Mouse (Mus musculus) ES-E14 (cell line): ENCODE measurements around the gene Sulf2. TPM values are rescaled to one million over a fixed set of nuclear protein-coding genes. Genes with fewer than 3 reads are reported as not detected.

Experiments used
- DNase-seq: peaks from one replicate; pipeline ENCODE4 v3.0.0-alpha.2; 2013; ENCODE audit warnings: low read depth, low spot score
- H3K27ac ChIP-seq: 2 replicates; pipeline ENCODE4 v1.5.1; 2012; ENCODE audit warnings: low read depth, mild to moderate bottlenecking, low read length, moderate library complexity, mixed read lengths; ENCODE audit not compliant: poor library complexity, insufficient read depth, severe bottlenecking
- H3K36me3 ChIP-seq: 2 replicates; pipeline ENCODE4 v1.6.1; 2012; ENCODE audit warnings: mild to moderate bottlenecking, low read length, moderate library complexity, mixed read lengths; ENCODE audit not compliant: control insufficient read depth, poor library complexity, insufficient read depth, severe bottlenecking
- H3K4me1 ChIP-seq, 2 experiments: fragments of 150-350 bp in 1 of 2; sonication (generic) in 1 of 2; 2 replicates each; pipeline ENCODE4 v1.6.1; 2012; ENCODE audit warnings: low read length in 2 of 2, mild to moderate bottlenecking in 1 of 2, mixed read lengths in 1 of 2; ENCODE audit not compliant: control insufficient read depth in 2 of 2, insufficient read depth in 2 of 2, poor library complexity in 1 of 2
- H3K4me3 ChIP-seq, 2 experiments: fragments of 150-350 bp in 1 of 2; sonication (generic) in 1 of 2; 2 replicates each; pipeline ENCODE4 v1.5.1; 2012; ENCODE audit warnings: low read length in 2 of 2, low read depth in 1 of 2, mild to moderate bottlenecking in 1 of 2, mixed read lengths in 1 of 2; ENCODE audit not compliant: insufficient read depth in 1 of 2, poor library complexity in 1 of 2, severe bottlenecking in 1 of 2
- H3K9ac ChIP-seq: 2 replicates; pipeline ENCODE4 v1.6.1; 2012; ENCODE audit warnings: low read depth, mild to moderate bottlenecking, low read length, mixed read lengths; ENCODE audit not compliant: poor library complexity, insufficient read depth, severe bottlenecking
- H3K9me3 ChIP-seq: fragments of 150-350 bp; sonication (generic); 2 replicates; pipeline ENCODE4 v1.6.1; 2012; ENCODE audit warnings: low read depth, mild to moderate bottlenecking, low read length; ENCODE audit not compliant: control insufficient read depth, insufficient read depth
- CHD2 ChIP-seq: IDR thresholded peaks from 2 replicates; pipeline ENCODE4 v1.6.1; 2014; ENCODE audit warnings: mild to moderate bottlenecking, low read depth, low read length, inconsistent platforms
- HCFC1 ChIP-seq: IDR thresholded peaks from 2 replicates; pipeline ENCODE4 v1.6.1; 2012; ENCODE audit warnings: low read length, inconsistent platforms, borderline replicate concordance; ENCODE audit not compliant: insufficient read depth
- MAFK ChIP-seq: IDR thresholded peaks from 2 replicates; pipeline ENCODE4 v1.6.1; 2014; ENCODE audit warnings: mild to moderate bottlenecking, low read depth, low read length, inconsistent platforms; ENCODE audit not compliant: insufficient read depth
- ZC3H11A ChIP-seq: IDR thresholded peaks from 2 replicates; pipeline ENCODE4 v1.6.1; 2012; ENCODE audit warnings: low read depth, mild to moderate bottlenecking, inconsistent platforms, low read length, borderline replicate concordance
- ZNF384 ChIP-seq: IDR thresholded peaks from 2 replicates; pipeline ENCODE4 v1.6.1; 2012; ENCODE audit warnings: low read depth, low read length, inconsistent platforms
- in situ Hi-C, 2 experiments: fragments of 600-800 bp; cut with MboI; formaldehyde crosslinking; loops; one replicate each; pipeline ENCODE4 v1.15.1; 2025; ENCODE audit warnings: low sequenced_read_pairs in 2 of 2, inconsistent platforms in 1 of 2; ENCODE audit not compliant: unreplicated experiment in 2 of 2
- total RNA-seq: library from RNA; depleted of rRNA; stranded (reverse); fragments of 300-350 nt; gene quantifications from 2 replicates; pipeline ENCODE4 v1.2.3, GENCODE M21; 2012

Sulf2 gene
- total RNA-seq, 1 experiment, result 102 TPM

DNA sequence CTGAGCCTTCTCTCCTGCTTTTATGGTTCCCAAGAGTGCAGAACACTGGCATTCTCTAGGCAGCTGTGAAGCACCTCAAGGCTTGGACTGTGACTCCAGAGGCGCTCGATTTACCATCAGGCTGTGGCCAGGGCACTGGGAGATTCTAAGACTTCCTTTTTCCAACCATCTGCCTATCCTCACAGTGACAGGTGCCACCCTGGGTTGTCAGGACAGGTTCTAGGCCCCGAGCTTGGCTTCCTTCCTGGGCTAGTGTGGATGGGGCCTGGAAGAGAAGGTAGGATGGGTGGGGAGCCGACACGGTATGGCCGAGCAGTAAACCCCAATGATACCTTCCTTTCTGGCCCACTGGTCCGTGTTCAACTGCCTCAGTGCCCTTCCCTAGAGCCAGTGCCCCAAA is 9.0 kb downstream of the Sulf2 start:
- peaks cover 22 to 70% of the 10 kb centered on the region in 2 experiments for H3K4me1 ChIP-seq
- H3K9ac ChIP-seq, result no peak overlapping the region
- in situ Hi-C loops, result no loop called here
- no peak overlapping the region for H3K4me3 ChIP-seq
- no peak for TF ChIP-seq ZNF384
- TF ChIP-seq ZC3H11A, result no peak
- no peak for TF ChIP-seq HCFC1
- no peak for TF ChIP-seq CHD2
- no peak for TF ChIP-seq MAFK
- no peak overlapping the region for H3K27ac ChIP-seq
- DNase-seq, result no peak
- no peaks in the 10 kb centered on the region for H3K9me3 ChIP-seq
- H3K36me3 ChIP-seq, result peaks cover 12% of the 10 kb centered on the region

DNA sequence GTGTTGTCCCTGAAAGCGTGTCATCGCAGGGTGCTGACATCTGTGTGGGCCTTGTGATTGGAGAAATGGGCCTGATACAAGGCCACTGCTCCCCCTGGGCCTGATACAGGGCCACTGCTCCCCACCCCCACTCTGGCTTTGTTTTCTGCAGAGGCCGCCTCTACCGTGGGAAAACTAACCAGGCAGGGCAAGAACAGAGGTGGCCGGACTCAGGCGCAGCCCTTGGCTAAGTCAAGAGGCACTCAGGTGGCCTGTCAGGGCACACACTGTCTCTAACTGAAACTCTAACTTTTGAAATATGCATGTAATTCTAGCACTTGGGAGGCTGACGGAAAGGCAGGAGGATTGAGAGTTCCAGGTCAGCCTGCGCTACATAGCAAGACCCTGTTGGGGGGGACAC is 10.4 kb downstream of the Sulf2 start:
- H3K9ac ChIP-seq, result no peak overlapping the region

DNA sequence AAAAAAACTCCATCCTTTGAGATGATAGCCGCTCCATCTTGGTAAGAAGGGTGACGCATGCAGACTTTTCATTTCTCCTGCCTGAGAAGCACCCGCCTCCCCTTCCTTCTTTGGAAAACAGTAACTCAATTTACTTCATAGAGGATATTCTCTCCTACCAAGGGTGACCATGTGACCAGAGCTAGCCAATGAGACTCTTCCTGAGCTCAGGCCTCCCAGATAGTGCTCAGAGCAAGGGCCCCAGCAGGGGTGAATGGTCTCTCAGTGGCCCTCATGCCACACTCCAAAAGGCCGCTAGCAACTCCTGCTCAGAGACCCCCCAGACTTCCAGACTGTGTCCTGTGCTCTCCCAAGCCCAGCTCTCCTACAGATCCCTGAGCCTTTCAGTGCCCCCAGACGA is 11.6 kb downstream of the Sulf2 start:
- Histone ChIP-seq H3K9ac (peak overlapping the region; percentile 9; the same call in 1 of the 2 replicates), H3K9me3 (no peaks in the 10 kb centered on the region), H3K36me3 (peaks cover 10% of the 10 kb centered on the region; the same call in 1 of the 2 replicates), H3K4me1 (peaks cover 30 to 71% of the 10 kb centered on the region in 2 experiments), H3K4me3 (peak overlapping the region; percentile 24 to 29; a peak in 3 of 4 replicates), H3K27ac (peak overlapping the region; percentile 20; the same call in 1 of the 2 replicates)
- no peak for DNase-seq
- TF ChIP-seq ZNF384, result no peak
- TF ChIP-seq CHD2, result no peak
- TF ChIP-seq HCFC1, result no peak
- no peak for TF ChIP-seq MAFK
- no peak for TF ChIP-seq ZC3H11A
- in situ Hi-C loops, result no loop called here

More for the DNA sequence above, 10.4 kb downstream of the Sulf2 start:
- H3K4me1 ChIP-seq, result peaks cover 27 to 72% of the 10 kb centered on the region in 2 experiments
- DNase-seq, result no peak
- H3K36me3 ChIP-seq, result peaks cover 4% of the 10 kb centered on the region; the same call in 1 of the 2 replicates
- no peak overlapping the region for H3K27ac ChIP-seq
- no peaks in the 10 kb centered on the region for H3K9me3 ChIP-seq
- in situ Hi-C loops, result no loop called here
- no peak for TF ChIP-seq MAFK
- no peak for TF ChIP-seq CHD2
- no peak for TF ChIP-seq ZNF384
- no peak for TF ChIP-seq ZC3H11A
- TF ChIP-seq HCFC1, result no peak
- no peak overlapping the region for H3K4me3 ChIP-seq

DNA sequence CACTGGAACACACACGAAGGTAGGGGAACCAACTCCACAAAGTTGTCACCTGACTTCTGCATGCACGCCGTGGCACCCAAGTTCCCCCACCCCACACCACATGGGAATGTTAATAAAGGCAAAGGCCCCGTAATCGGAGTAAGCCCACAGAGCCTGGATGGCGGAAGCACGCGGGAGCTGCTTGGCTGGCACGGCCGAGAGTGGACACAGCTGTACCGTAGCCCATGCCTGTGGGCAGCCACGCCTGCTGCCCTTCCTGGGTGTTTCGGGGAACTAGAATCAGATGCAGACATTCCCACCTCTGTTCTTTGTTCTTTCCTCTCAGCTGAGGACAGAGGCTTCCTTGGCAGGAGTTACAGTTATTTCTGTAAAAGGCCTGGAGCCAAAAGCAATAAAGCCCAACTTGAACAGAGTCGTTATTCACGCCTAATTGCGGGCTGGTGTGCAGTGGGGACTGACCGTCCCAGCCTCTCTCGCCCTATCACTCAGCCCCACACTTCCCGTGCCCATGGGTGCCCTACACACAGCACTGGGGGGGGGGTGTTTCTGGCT is 12.8 kb downstream of the Sulf2 start:
- DNase-seq, result no peak
- peak overlapping the region; percentile 3 to 24; a peak in 3 of 4 replicates for H3K4me3 ChIP-seq
- peaks cover 10% of the 10 kb centered on the region; the same call in 1 of the 2 replicates for H3K36me3 ChIP-seq
- peaks cover 24 to 73% of the 10 kb centered on the region in 2 experiments for H3K4me1 ChIP-seq
- H3K9ac ChIP-seq, result peak overlapping the region; percentile 73
- in situ Hi-C loops, result no loop called here
- peak overlapping the region; percentile 59; the same call in 1 of the 2 replicates for H3K27ac ChIP-seq
- TF ChIP-seq CHD2, result no peak
- no peak for TF ChIP-seq ZNF384
- TF ChIP-seq HCFC1, result no peak
- no peak for TF ChIP-seq MAFK
- TF ChIP-seq ZC3H11A, result no peak
- H3K9me3 ChIP-seq, result no peaks in the 10 kb centered on the region
